Mouse (Mus musculus) A20 (cell line): ENCODE results near the gene Tmem220.
A peak's percentile ranks its signal among the peaks of the same experiment; 100 is the strongest.

Experiments used
- DNase-seq: peaks from one replicate; pipeline ENCODE4 v3.0.0-alpha.2; 2011; ENCODE audit warnings: low read depth, low spot score

The Tmem220 gene

DNA sequence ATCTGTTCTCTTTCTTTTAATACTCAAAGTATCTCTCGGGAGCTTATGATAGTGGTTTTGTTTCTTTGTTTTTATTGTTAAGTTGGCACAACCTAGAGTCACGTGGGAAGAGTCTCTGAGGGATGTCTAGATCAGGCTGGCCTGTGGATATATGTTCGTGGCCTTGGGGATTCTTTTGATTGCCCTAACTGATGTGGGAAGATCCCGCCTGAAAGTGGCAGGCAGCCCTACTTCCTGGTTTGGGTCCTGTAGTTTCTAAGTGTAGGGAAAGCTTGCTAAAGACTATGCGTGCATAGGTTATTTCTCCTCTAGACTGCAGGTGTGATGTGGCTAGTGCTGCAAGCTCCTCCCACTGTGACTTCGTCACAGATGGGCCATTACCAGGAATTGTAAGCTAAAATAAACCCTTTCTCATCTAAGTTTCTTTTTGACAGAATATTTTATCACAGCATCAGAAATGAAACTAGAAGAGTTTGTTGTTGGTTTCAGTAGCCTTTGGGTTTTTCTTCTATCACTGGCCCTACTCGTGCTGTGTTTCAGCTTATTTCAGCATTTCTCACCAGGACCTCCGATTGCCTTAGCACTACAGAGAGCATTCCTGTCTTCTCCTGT lies 29.9 kb downstream of the Tmem220 start:
- DNase-seq: no peak

DNA sequence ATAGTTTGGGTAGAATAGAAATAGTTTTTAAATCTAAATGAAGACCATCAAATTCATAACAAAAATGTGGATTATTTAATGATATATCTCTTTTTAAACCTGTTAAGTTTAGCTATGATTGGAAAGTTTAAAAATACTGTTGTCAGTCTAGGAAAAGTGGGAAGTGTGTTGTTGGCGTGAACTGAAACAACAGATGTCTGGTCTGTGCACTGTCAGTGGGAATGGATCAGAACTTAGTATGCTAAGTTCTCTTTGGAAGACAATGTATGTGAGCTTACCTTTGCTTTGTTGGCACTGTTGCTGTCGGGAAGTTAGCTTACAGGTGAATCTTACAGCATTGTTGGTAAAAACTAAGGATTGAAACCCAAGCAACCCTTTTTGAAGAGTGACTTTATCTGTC lies 36.4 kb downstream of the Tmem220 start:
- DNase-seq: no peak

DNA sequence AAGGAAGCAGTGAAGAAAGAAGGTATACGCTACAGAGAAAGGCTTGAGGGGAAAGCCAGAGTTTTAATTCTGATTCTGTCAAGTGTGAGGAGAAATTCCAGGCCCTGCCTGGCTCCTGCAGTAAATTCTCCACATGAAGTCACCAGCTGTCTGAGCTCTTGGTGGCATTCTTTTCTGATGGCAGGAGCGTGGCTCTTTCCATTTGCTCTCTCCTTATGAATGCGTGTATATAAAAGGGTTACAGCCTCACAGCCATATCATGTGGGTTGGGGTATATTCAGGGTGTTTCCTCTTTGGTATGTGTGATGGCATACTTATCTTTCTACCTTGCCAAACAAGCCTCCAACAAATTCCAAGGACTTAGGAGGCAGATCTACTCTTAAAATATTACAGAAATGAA lies 37.8 kb downstream of the Tmem220 start:
- DNase-seq: no peak

DNA sequence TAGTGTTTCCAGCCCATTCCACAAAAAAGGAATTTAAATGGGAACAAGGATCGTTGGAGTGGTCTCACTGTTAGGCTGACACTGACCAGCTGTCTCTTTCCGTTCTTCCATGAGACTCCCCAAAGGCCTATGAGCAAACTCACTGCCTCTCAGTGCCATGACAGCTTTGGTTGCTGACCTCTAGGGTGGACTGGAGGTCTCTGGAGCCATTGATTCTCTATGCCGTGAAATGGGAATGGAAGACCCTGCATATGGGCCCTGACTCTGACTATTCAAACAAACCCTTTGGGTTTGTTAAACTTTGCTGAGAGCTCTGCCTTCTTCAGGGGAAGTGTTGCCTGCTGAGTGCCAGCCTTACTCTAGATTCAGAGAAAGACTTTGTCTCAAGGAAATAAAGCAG lies 42.8 kb downstream of the Tmem220 start:
- DNase-seq: no peak

DNA sequence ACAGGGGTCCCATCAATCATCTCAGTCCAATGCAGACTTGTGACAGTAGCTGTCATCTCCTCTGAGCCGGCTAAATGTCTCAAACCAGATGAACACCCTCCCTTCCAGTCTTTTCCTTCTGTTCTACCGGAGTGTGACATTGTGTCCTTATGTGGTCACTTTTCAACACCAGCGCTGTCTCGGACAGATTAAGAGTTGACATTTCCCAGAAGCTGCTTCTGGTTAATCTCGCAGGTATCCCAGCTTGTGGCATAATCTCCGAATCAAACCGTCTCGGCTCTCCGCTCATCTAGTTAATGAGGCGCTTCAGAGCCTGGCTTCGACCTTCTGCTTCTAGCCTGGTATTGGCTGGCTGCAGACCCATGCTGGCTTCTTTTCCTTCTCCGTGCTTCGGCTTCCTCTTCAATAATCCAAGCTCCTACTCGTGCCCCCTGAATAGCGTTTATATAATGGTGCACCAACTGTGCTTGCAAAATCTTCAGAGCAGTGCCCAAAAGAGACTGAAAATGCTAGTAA lies 47.7 kb downstream of the Tmem220 start:
- no peak for DNase-seq

DNA sequence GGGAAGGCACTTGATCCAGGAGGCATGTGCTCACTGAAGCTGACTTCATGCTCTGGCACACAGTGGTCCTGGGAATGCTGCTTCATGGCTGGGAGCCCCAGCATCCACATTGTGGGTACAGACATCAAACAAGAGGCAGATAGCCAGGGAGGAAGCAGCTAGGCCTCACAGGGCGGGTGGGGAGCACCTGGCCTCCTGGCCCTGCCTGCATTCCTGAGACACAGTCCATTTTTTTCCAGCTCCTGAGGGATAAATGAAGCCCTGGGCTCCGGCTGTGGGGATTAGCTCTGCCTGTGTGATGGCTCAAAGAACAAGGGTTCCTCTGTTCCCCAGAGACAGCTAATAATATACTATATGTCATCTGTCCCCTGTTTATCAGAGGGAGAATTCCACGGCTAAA lies 50.1 kb downstream of the Tmem220 start:
- no peak for DNase-seq

DNA sequence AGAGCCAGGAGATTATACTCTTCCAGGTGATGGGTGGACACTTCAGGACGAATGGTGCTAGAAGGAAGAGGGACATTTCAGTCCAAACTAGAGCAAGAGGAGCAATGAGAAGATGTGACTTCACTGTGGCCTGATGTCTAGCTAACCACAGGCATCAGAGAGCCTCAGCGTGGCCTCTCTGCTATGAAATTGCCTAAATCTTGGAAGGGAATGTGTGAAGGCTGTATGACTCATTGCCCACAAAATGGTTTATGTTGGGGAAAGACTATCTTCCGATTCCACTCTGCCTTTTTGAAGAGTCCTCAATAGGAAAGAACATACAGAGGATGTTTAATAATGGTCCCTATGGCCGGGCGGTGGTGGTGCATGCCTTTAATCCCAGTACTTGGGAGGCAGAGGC lies 51.8 kb downstream of the Tmem220 start:
- no peak for DNase-seq

DNA sequence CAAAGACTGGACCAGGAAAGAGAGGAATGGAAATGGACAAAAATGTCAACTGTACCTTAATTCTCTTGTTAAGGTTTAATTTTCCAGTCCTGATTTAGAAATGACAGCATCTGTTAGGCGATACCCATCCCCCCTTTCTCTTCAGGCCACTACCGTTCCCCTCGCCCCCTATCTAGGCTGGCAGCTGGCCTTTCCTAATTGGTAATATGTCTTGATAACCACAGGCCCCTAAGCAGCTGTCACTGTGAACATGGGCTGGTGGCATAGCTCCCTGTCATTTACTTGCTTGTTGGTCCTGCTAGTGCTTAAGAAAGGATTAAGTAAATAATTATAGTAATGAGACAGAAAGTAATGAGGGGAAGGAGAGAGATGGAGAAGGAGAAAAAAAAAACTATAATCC lies 52.5 kb downstream of the Tmem220 start:
- no peak for DNase-seq

DNA sequence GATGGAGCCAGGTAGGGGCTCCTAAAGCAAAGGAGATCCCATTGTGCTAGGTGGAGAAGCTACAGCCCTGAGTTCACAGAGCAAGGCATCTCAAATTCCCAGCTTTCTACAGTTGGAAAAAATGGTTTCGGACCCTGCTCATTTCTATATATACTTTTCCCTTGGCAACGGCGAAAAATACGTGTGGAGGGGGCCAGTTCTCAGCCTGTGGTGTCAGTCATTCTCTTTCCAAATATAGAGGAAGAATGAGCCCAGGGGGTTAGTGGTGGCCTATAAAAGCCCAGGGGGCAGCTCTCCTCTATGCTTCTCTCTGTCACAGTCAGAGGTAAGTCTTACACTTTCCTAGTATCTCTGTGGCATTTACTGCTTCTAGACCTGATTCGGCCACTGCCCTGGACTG lies 53.0 kb downstream of the Tmem220 start, which contains the start of gene Myh3:
Myh3 (plus strand) TSS at position 301 of the 400 bp plus-strand sequence.
- no peak for DNase-seq

DNA sequence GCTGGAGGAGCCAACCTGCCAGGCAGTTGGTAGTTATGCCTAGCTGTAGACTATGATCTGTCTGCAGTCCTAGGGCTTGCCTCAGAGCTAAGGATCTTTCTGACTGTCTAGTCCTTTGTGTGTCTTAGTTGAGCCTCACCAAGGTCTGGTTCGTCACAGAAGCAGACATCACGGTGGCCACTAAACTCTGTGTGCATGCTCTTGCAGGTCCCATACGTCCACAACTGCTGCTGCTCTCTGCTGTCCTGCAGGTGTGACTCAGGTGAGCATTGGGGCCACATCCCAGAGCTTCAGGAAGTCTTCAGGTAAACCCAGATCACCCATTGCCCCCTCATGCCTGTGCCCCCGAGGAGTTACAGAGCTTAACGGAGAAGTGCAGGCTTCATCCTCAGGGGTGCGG lies 53.9 kb downstream of the Tmem220 start:
- no peak for DNase-seq

DNA sequence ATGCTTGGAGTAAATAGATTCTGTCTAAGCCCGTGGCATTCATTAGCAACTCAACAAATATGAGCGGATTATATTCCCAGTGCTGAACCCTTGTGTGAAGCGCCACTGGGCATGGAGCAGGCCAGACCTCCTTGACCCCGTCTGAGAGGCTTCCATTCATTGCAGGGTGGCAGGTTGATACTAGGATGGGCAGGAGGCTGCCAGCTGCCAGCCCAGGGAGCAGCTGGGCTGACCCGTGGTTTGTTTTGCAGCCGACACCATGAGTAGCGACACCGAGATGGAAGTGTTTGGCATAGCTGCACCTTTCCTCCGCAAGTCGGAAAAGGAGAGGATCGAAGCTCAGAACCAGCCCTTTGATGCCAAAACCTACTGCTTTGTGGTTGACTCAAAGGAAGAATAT lies 54.8 kb downstream of the Tmem220 start:
- no peak for DNase-seq

DNA sequence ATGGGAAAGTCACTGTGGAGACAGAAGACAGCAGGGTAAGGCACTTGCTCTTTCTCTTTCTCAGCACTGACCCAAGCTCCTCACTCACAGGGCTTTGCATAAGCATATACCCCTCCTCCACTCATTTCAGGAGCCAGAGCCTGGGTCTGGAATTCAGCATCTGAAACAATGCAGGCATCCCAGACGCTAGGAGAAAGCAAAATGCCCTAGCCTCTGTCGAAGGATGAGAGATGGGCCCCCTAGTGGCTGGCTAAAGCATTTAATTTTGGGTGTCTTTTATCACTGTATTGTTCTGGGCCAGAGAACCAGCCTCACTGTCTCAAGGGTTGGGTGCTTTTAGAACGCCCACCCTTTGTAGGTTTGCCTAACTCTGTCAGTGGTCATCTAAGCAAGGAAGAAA lies 55.2 kb downstream of the Tmem220 start:
- DNase-seq: peak; percentile 60

DNA sequence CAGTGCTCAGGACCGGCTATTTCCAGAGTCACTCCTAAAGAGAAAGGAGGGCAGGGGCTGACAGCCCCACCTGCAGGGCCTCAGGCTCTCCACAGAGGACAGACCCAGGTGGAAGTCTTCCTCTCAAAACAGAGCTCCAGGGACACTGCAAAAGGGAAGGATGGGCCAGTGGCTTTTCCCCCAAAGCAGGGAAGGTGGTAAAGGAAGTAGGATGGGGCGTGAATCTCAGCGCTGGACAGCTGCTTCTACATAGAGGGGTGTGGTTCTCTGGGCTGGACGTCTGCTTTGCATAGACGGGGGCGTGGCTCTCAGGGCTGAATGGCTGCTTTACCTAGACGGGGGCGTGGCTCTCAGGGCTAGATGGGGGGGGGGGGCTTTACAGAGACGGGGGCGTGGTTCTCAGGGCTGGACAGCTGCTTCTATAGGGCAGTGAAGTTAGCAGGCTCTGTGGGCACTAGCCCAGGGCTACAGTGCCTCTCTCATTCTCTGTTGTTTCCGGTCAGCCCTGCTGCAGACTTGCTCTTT lies 56.2 kb downstream of the Tmem220 start:
- peak; percentile 79 for DNase-seq

DNA sequence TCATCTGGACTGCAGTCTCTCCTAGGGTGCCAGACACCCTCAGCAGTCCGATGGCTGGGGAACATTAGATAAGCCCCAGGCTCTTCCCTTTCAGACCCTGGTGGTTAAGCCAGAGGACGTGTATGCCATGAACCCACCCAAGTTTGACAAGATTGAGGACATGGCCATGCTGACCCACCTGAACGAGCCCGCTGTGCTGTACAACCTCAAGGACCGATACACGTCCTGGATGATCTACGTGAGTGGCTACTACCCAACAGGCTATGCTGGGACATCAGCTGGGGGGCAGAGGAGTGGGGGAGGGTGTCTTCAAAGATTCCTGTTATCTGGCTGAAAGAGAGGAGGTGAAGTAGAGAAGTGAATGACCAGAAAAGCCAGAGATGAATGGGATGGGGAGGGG lies 57.2 kb downstream of the Tmem220 start:
- DNase-seq: no peak

DNA sequence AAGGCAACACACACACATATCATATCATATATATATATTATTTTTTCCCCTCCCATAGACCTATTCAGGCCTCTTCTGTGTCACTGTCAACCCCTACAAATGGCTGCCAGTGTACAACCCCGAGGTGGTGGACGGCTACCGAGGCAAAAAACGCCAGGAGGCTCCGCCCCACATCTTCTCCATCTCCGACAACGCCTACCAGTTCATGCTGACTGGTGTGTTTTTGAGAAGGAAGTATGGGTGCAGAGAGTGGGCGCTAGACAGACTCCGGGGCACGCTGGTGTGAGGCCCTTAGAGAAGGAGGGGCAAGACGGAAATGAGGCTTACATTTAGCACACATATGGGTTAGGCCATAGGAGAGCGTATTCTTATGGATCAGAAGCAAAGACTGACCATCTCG lies 57.8 kb downstream of the Tmem220 start:
- DNase-seq: no peak

DNA sequence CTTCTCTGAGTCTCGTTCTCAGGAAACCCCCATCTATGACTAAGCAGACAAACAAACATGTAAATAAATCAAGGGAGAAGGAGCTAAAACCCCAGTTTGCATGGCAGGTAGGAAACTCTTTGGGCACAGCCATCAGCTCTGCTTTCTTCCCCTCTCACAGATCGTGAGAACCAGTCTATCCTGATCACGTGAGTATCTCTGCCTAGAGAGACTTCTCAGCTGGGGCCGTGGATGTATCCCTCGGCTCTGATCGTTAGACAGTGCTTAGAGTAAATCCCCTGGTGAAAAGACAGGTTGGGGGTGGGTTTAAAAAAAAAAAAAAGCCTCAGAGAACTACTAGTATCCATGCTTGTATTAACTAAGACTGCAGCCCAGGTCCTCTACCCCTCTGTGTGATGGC lies 58.3 kb downstream of the Tmem220 start:
- no peak for DNase-seq

DNA sequence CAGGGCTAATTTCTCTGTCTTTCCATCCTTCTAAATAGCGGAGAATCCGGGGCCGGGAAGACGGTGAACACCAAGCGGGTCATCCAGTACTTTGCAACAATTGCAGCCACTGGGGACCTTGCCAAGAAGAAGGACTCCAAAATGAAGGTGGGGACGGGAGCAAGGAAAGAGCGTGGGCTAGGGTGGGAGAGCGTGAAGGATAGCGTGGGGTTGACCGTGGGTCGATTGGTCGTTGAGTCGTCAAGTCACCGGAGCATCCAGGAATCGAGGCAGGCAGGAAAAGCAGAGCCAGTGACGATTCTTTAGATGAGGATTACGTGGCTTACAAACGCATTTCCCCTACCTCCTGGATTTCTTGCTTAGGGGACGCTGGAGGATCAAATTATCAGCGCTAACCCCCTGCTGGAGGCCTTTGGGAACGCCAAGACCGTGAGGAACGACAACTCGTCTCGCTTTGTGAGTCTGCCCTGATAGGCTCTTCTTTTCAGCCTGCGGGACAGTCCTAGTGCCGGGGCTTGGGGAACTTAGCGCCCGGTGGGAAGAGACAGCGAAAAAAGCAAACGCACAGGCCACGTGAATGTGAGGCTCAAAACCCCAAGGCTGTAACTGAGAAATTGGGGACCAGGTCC lies 58.9 kb downstream of the Tmem220 start:
- DNase-seq: no peak
